Mouse (Mus musculus) CH12.LX (cell line): ENCODE data around the gene Nek6. TPM values are rescaled to one million over a fixed set of nuclear protein-coding genes. Genes with fewer than 3 reads are reported as not detected.

Source experiments
- DNase-seq: peaks from one replicate; pipeline ENCODE4 v3.0.0-alpha.2; 2013; ENCODE audit errors: extremely low read depth
- H3K27ac ChIP-seq: 2 replicates; pipeline ENCODE4 v1.5.1; 2012; ENCODE audit warnings: low read depth, mild to moderate bottlenecking, control low read depth, moderate library complexity; ENCODE audit not compliant: insufficient read depth
- H3K27me3 ChIP-seq: replicated peaks from 2 replicates; pipeline ENCODE3; 2012; ENCODE audit warnings: inconsistent platforms
- H3K36me3 ChIP-seq, 2 experiments: replicated peaks in 1 of 2; 2 replicates each; pipeline versions ENCODE3 to v1.6.1; 2012; ENCODE audit warnings: inconsistent platforms in 1 of 2, low read length in 1 of 2, mild to moderate bottlenecking in 1 of 2, mixed read lengths in 1 of 2, moderate library complexity in 1 of 2; ENCODE audit not compliant: control insufficient read depth in 1 of 2, insufficient read depth in 1 of 2
- H3K4me1 ChIP-seq, 2 experiments: 2 replicates each; pipeline ENCODE4 v1.6.1; 2012; ENCODE audit warnings: inconsistent platforms in 1 of 2, moderate library complexity in 1 of 2; ENCODE audit not compliant: insufficient read depth in 2 of 2, control insufficient read depth in 1 of 2
- H3K4me2 ChIP-seq: 2 replicates; pipeline ENCODE4 v1.6.1; 2012; ENCODE audit warnings: low read depth, mild to moderate bottlenecking, control low read depth; ENCODE audit not compliant: poor library complexity, insufficient read depth, severe bottlenecking
- H3K4me3 ChIP-seq, 3 experiments: fragments of 150-350 bp in 1 of 3; sonication (generic) in 1 of 3; replicated peaks in 1 of 3; 2 replicates each; pipeline versions ENCODE3 to v1.5.1; 2011 to 2012; ENCODE audit warnings: low read depth in 2 of 3, low read length in 2 of 3, mild to moderate bottlenecking in 2 of 3, moderate library complexity in 2 of 3, control low read depth in 1 of 3, improper control_type of control experiment in 1 of 3, inconsistent platforms in 1 of 3, mixed read lengths in 1 of 3; ENCODE audit not compliant: poor library complexity in 1 of 3
- H3K79me2 ChIP-seq: replicated peaks from 2 replicates; pipeline ENCODE4 v1.6.1; 2012; ENCODE audit warnings: mild to moderate bottlenecking, moderate library complexity; ENCODE audit not compliant: control insufficient read depth, poor library complexity, insufficient read depth, severe bottlenecking; ENCODE audit errors: extremely low read depth
- H3K9ac ChIP-seq: 2 replicates; pipeline ENCODE4 v1.6.1; 2012; ENCODE audit warnings: low read depth, mild to moderate bottlenecking, control low read depth, moderate library complexity; ENCODE audit not compliant: insufficient read depth
- H3K9me3 ChIP-seq: replicated peaks from 2 replicates; pipeline ENCODE3; 2012; ENCODE audit warnings: low read length, inconsistent platforms, mixed read lengths
- BHLHE40 ChIP-seq: IDR thresholded peaks from 2 replicates; pipeline ENCODE4 v1.6.1; 2011; ENCODE audit warnings: mild to moderate bottlenecking, low read depth, low read length, improper control_type of control experiment
- CHD1 ChIP-seq: IDR thresholded peaks from 2 replicates; pipeline ENCODE4 v1.6.1; 2012; ENCODE audit warnings: low read depth, low read length, improper control_type of control experiment, inconsistent platforms
- CHD2 ChIP-seq: IDR thresholded peaks from 2 replicates; pipeline ENCODE4 v1.6.1; 2011; ENCODE audit warnings: low read length, improper control_type of control experiment
- CTCF ChIP-seq, 2 experiments: IDR thresholded peaks in 1 of 2; conservative IDR thresholded peaks in 1 of 2; 2 replicates each; pipeline ENCODE4 v1.5.1; 2011 to 2012; ENCODE audit warnings: low read depth in 2 of 2, low read length in 2 of 2, improper control_type of control experiment in 1 of 2, inconsistent platforms in 1 of 2, mild to moderate bottlenecking in 1 of 2, moderate library complexity in 1 of 2
- E2F4 ChIP-seq: IDR thresholded peaks from 2 replicates; pipeline ENCODE4 v1.6.1; 2011; ENCODE audit warnings: low read depth, low read length, improper control_type of control experiment; ENCODE audit not compliant: insufficient replicate concordance
- GABPA ChIP-seq: IDR thresholded peaks from 2 replicates; pipeline ENCODE4 v1.6.1; 2012; ENCODE audit warnings: low read depth, low read length, improper control_type of control experiment, inconsistent platforms; ENCODE audit not compliant: insufficient replicate concordance
- HCFC1 ChIP-seq: IDR thresholded peaks from 2 replicates; pipeline ENCODE4 v1.6.1; 2012; ENCODE audit warnings: low read depth, mild to moderate bottlenecking, inconsistent platforms, low read length, improper control_type of control experiment
- JUN ChIP-seq: IDR thresholded peaks from 2 replicates; pipeline ENCODE4 v1.6.1; 2011; ENCODE audit warnings: low read depth, mild to moderate bottlenecking, low read length, improper control_type of control experiment, moderate library complexity; ENCODE audit not compliant: insufficient read depth
- JUND ChIP-seq: conservative IDR thresholded peaks from 2 replicates; pipeline ENCODE4 v1.6.1; 2011; ENCODE audit warnings: low read depth, low read length, improper control_type of control experiment
- KAT2A ChIP-seq: IDR thresholded peaks from 2 replicates; pipeline ENCODE4 v1.6.1; 2012; ENCODE audit warnings: low read length, improper control_type of control experiment, inconsistent platforms; ENCODE audit not compliant: insufficient replicate concordance
- MAFK ChIP-seq: IDR thresholded peaks from 2 replicates; pipeline ENCODE4 v1.6.1; 2011; ENCODE audit warnings: low read length, improper control_type of control experiment; ENCODE audit not compliant: insufficient replicate concordance
- MAX ChIP-seq: IDR thresholded peaks from 2 replicates; pipeline ENCODE4 v1.6.1; 2011; ENCODE audit warnings: low read length, improper control_type of control experiment
- MAZ ChIP-seq: IDR thresholded peaks from 2 replicates; pipeline ENCODE4 v1.6.1; 2012; ENCODE audit warnings: low read depth, mild to moderate bottlenecking, inconsistent platforms, low read length, improper control_type of control experiment, moderate library complexity
- MXI1 ChIP-seq: IDR thresholded peaks from 2 replicates; pipeline ENCODE4 v1.6.1; 2011; ENCODE audit warnings: mild to moderate bottlenecking, low read depth, low read length, improper control_type of control experiment
- MYC ChIP-seq: IDR thresholded peaks from 2 replicates; pipeline ENCODE4 v1.6.1; 2011; ENCODE audit warnings: low read depth, mild to moderate bottlenecking, improper control_type of control experiment, low read length
- NELFE ChIP-seq: IDR thresholded peaks from 2 replicates; pipeline ENCODE4 v1.6.1; 2011; ENCODE audit warnings: low read depth, low read length, improper control_type of control experiment
- PAX5 ChIP-seq: IDR thresholded peaks from 2 replicates; pipeline ENCODE4 v1.6.1; 2012; ENCODE audit warnings: low read length, inconsistent platforms, mixed read lengths
- POLR2AphosphoS2 ChIP-seq: IDR thresholded peaks from 2 replicates; pipeline ENCODE4 v1.6.1; 2011; ENCODE audit warnings: low read depth, low read length, improper control_type of control experiment
- RCOR1 ChIP-seq: conservative IDR thresholded peaks from 2 replicates; pipeline ENCODE4 v1.6.1; 2012; ENCODE audit warnings: low read depth, mild to moderate bottlenecking, inconsistent platforms, low read length, improper control_type of control experiment
- SIN3A ChIP-seq: IDR thresholded peaks from 2 replicates; pipeline ENCODE4 v1.6.1; 2012; ENCODE audit warnings: low read length, improper control_type of control experiment, inconsistent platforms
- SMC3 ChIP-seq: IDR thresholded peaks from 2 replicates; pipeline ENCODE4 v1.6.1; 2011; ENCODE audit warnings: low read depth, low read length, improper control_type of control experiment
- TCF12 ChIP-seq: IDR thresholded peaks from 2 replicates; pipeline ENCODE4 v1.6.1; 2014; ENCODE audit warnings: low read depth, mild to moderate bottlenecking, inconsistent platforms, low read length, improper control_type of control experiment
- USF1 ChIP-seq: IDR thresholded peaks from 2 replicates; pipeline ENCODE4 v1.6.1; 2014; ENCODE audit warnings: low read depth, mild to moderate bottlenecking, inconsistent platforms, low read length, improper control_type of control experiment
- USF2 ChIP-seq: conservative IDR thresholded peaks from 2 replicates; pipeline ENCODE4 v1.6.1; 2011; ENCODE audit warnings: low read depth, low read length, improper control_type of control experiment
- ZKSCAN1 ChIP-seq: IDR thresholded peaks from 2 replicates; pipeline ENCODE4 v1.6.1; 2012; ENCODE audit warnings: low read depth, inconsistent platforms, low read length, improper control_type of control experiment, borderline replicate concordance
- ZMIZ1 ChIP-seq: IDR thresholded peaks from 2 replicates; pipeline ENCODE4 v1.6.1; 2012; ENCODE audit warnings: low read depth, mild to moderate bottlenecking, inconsistent platforms, low read length, improper control_type of control experiment
- ZNF384 ChIP-seq: IDR thresholded peaks from 2 replicates; pipeline ENCODE4 v1.6.1; 2012; ENCODE audit warnings: low read depth, low read length, improper control_type of control experiment, inconsistent platforms
- dilution Hi-C: fragments of 300-500 bp; cut with MboI; formaldehyde crosslinking; loops from 2 replicates; pipeline ENCODE4 v1.14.3; 2020; ENCODE audit warnings: low sequenced_read_pairs; ENCODE audit not compliant: extremely low pct_unique_long_range_greater_than_20kb, extremely low pct_ligation_motif_present
- in situ Hi-C: fragments of 300-500 bp; cut with MboI; formaldehyde crosslinking; loops from 3 replicates; pipeline ENCODE4 v1.14.3; 2019; ENCODE audit warnings: low sequenced_read_pairs, low pct_ligation_motif_present, low pct_unique_long_range_greater_than_20kb, mixed read lengths
- polyA plus RNA-seq: library from polyadenylated mRNA; unstranded; fragments of >175 nt; gene quantifications from 2 replicates; pipeline ENCODE4 v1.2.1, GENCODE M21; 2012; ENCODE audit warnings: low read depth; ENCODE audit not compliant: insufficient read length
- total RNA-seq, 2 experiments: library from RNA; depleted of rRNA; stranded (reverse); fragments of 300-350 nt in 1 of 2; fragments of >200 nt in 1 of 2; gene quantifications; 2 replicates each; pipeline ENCODE4 v1.2.3; 2012 to 2014

Nek6 gene
- total and polyA plus RNA-seq, 3 experiments: 31.0 to 39.9 (median 36.7) TPM

DNA sequence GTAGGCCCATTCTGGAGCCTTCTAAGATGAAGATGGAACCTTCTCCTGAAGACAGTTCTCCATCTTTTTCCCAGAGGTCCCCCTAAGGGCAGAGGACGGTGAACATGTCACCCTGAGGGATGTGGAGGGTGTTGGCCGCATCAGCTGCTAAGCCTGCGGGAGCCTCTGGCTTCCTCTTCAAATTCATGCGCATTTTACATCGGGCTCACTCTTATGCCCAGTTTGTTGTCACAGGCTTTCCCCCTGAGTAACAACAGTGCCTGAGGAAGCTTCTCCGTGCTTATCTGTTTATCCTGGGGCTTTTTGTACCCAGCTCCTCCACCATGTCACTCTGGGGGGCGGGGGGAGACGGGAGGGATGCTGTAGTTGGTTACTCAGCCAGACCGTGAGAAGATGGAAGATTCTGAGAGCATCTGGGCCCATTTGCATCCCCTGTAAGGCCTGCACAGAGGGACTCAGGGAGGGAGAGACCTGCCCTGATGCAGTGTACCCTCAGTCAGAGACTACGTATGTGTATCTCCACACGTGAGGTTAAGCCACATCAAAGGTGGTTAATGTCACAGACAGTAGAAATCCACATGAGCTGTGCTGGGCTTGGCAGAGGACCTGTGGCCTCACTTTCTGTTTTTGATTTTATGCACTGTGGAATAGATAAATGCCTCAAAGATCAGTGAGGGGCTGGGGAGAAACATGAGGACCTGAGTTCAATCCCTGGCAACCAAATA, 36.5 kb downstream of the Nek6 start:
- Histone ChIP-seq H3K79me2 (no peaks in the 10 kb centered on the region; the same call in 1 of the 2 replicates), H3K27ac (no peak overlapping the region), H3K4me3 (no peak overlapping the region), H3K9ac (no peak overlapping the region), H3K4me1 (peaks cover 44 to 67% of the 10 kb centered on the region in 2 experiments), H3K36me3 (peaks cover 19 to 47% of the 10 kb centered on the region in 2 experiments), H3K4me2 (no peak overlapping the region), H3K9me3 (no peaks in the 10 kb centered on the region), H3K27me3 (no peaks in the 10 kb centered on the region)
- in situ Hi-C loops (no loop called here), dilution Hi-C loops (no loop called here)
- TF ChIP-seq USF2: no peak
- no peak for TF ChIP-seq JUN
- no peak for TF ChIP-seq ZNF384
- no peak for TF ChIP-seq ZKSCAN1
- TF ChIP-seq GABPA: no peak
- TF ChIP-seq TCF12: no peak
- no peak for TF ChIP-seq NELFE
- no peak for TF ChIP-seq ZMIZ1
- no peak for TF ChIP-seq JUND
- no peak for TF ChIP-seq CHD2
- TF ChIP-seq PAX5: no peak
- no peak for TF ChIP-seq CHD1
- TF ChIP-seq USF1: no peak
- no peak for TF ChIP-seq E2F4
- no peak for TF ChIP-seq SMC3
- TF ChIP-seq MAX: no peak
- no peak for TF ChIP-seq CTCF (conservative IDR thresholded peaks at IDR 0.05 in 1 of 2, IDR thresholded peaks at IDR 0.05 in 1 of 2; ENCODE audit: low read depth in 2 of 2, low read length in 2 of 2)
- DNase-seq: no peak

- H3K4me1 ChIP-seq: peaks cover 26 to 50% of the 10 kb centered on the region in 2 experiments
- no peaks in the 10 kb centered on the region for H3K27me3 ChIP-seq
- H3K27ac ChIP-seq: no peak overlapping the region
- H3K4me2 ChIP-seq: no peak overlapping the region
- TF ChIP-seq MAFK (no peak), RCOR1 (no peak), TCF12 (no peak), JUN (no peak), ZKSCAN1 (no peak), ZMIZ1 (no peak), MYC (no peak), KAT2A (no peak), BHLHE40 (no peak), SIN3A (no peak), MAZ (no peak), POLR2AphosphoS2 (no peak), SMC3 (no peak), PAX5 (no peak), E2F4 (no peak), MXI1 (no peak), HCFC1 (no peak)
- TF ChIP-seq, all 38 proteins: peak for 0
- no peaks in the 10 kb centered on the region for H3K9me3 ChIP-seq
- no peaks in the 10 kb centered on the region for H3K79me2 ChIP-seq
- no peak overlapping the region for H3K4me3 ChIP-seq
- no peak overlapping the region for H3K9ac ChIP-seq
- peaks cover 21 to 74% of the 10 kb centered on the region in 2 experiments for H3K36me3 ChIP-seq
- DNase-seq: no peak
- in situ Hi-C loops (no loop called here), dilution Hi-C loops (no loop called here)
Measured at GRCm38 (mm10) chr2:38552004-38552443, 40.6 kb downstream of the Nek6 start.
